Mouse (Mus musculus): ENCODE measurements at regions not wholly inside any gene's neighbourhood (a gene's known extent, or its start where the extent isn't known, plus 50 kb on each side); places are given as distances from the start of the nearest gene placed in this dataset.

- Histone ChIP-seq H3K36me3 (ENCODE audit: control insufficient read depth, insufficient read depth, low read length, poor library complexity, severe bottlenecking) (no peaks in the 10 kb centered on the region), H3K9me3 (ENCODE audit: control insufficient read depth, insufficient read depth, low read depth, low read length) (no peaks in the 10 kb centered on the region), H3K4me1 (ENCODE audit: control insufficient read depth in 2 of 2, insufficient read depth in 2 of 2, low read length in 2 of 2, poor library complexity in 1 of 2) (no peaks in the 10 kb centered on the region; a peak in 1 of 4 replicates), H3K27ac (ENCODE audit: insufficient read depth, low read depth, low read length, poor library complexity, severe bottlenecking) (no peak overlapping the region), H3K9ac (ENCODE audit: insufficient read depth, low read depth, low read length, poor library complexity, severe bottlenecking) (no peak overlapping the region), H3K4me3 (ENCODE audit: insufficient read depth in 1 of 2, low read depth in 1 of 2, low read length in 2 of 2, poor library complexity in 1 of 2, severe bottlenecking in 1 of 2) (no peak overlapping the region)
- in situ Hi-C loops (cut with MboI; ENCODE audit: low sequenced_read_pairs in 2 of 2, unreplicated experiment in 2 of 2) = no loop called here
- no peak for DNase-seq (ENCODE audit: low read depth, low spot score)
- TF ChIP-seq MAFK (IDR thresholded peaks at IDR 0.05; ENCODE audit: insufficient read depth, low read depth, low read length) (no peak), HCFC1 (IDR thresholded peaks at IDR 0.05; ENCODE audit: borderline replicate concordance, insufficient read depth, low read length) (no peak), CHD2 (IDR thresholded peaks at IDR 0.05; ENCODE audit: low read depth, low read length) (no peak), ZC3H11A (IDR thresholded peaks at IDR 0.05; ENCODE audit: borderline replicate concordance, low read depth, low read length) (no peak)
Observed at GRCm38 (mm10) chr11:84671585-84671984, 146.2 kb upstream of the Lhx1 start.

GRCm38 (mm10) chr11:84667711-84668110 lies 142.4 kb upstream of the Lhx1 start:
- Histone ChIP-seq H3K4me1 (ENCODE audit: control insufficient read depth in 2 of 2, insufficient read depth in 2 of 2, low read length in 2 of 2, poor library complexity in 1 of 2) (no peaks in the 10 kb centered on the region), H3K4me3 (ENCODE audit: insufficient read depth in 1 of 2, low read depth in 1 of 2, low read length in 2 of 2, poor library complexity in 1 of 2, severe bottlenecking in 1 of 2) (no peak overlapping the region), H3K36me3 (ENCODE audit: control insufficient read depth, insufficient read depth, low read length, poor library complexity, severe bottlenecking) (no peaks in the 10 kb centered on the region), H3K9me3 (ENCODE audit: control insufficient read depth, insufficient read depth, low read depth, low read length) (no peaks in the 10 kb centered on the region), H3K9ac (ENCODE audit: insufficient read depth, low read depth, low read length, poor library complexity, severe bottlenecking) (no peak overlapping the region), H3K27ac (ENCODE audit: insufficient read depth, low read depth, low read length, poor library complexity, severe bottlenecking) (no peak overlapping the region)
- TF ChIP-seq ZC3H11A (IDR thresholded peaks at IDR 0.05; ENCODE audit: borderline replicate concordance, low read depth, low read length) (no peak), ZNF384 (IDR thresholded peaks at IDR 0.05; ENCODE audit: low read depth, low read length) (no peak), HCFC1 (IDR thresholded peaks at IDR 0.05; ENCODE audit: borderline replicate concordance, insufficient read depth, low read length) (no peak), MAFK (IDR thresholded peaks at IDR 0.05; ENCODE audit: insufficient read depth, low read depth, low read length) (no peak), CHD2 (IDR thresholded peaks at IDR 0.05; ENCODE audit: low read depth, low read length) (no peak)
- no peak for DNase-seq (ENCODE audit: low read depth, low spot score)
- in situ Hi-C loops (cut with MboI; ENCODE audit: low sequenced_read_pairs in 2 of 2, unreplicated experiment in 2 of 2) = no loop called here

GRCm38 (mm10) chr11:84664258-84664657 lies 138.9 kb upstream of the Lhx1 start:
- H3K4me3 ChIP-seq (ENCODE audit: insufficient read depth in 1 of 2, low read depth in 1 of 2, low read length in 2 of 2, poor library complexity in 1 of 2, severe bottlenecking in 1 of 2) = no peak overlapping the region
- TF ChIP-seq MAFK (IDR thresholded peaks at IDR 0.05; ENCODE audit: insufficient read depth, low read depth, low read length) (no peak), ZNF384 (IDR thresholded peaks at IDR 0.05; ENCODE audit: low read depth, low read length) (no peak), ZC3H11A (IDR thresholded peaks at IDR 0.05; ENCODE audit: borderline replicate concordance, low read depth, low read length) (no peak), CHD2 (IDR thresholded peaks at IDR 0.05; ENCODE audit: low read depth, low read length) (no peak), HCFC1 (IDR thresholded peaks at IDR 0.05; ENCODE audit: borderline replicate concordance, insufficient read depth, low read length) (no peak)
- no peaks in the 10 kb centered on the region for H3K36me3 ChIP-seq (ENCODE audit: control insufficient read depth, insufficient read depth, low read length, poor library complexity, severe bottlenecking)
- in situ Hi-C loops (cut with MboI; ENCODE audit: low sequenced_read_pairs in 2 of 2, unreplicated experiment in 2 of 2) = no loop called here
- no peak overlapping the region for H3K9ac ChIP-seq (ENCODE audit: insufficient read depth, low read depth, low read length, poor library complexity, severe bottlenecking)
- H3K27ac ChIP-seq (ENCODE audit: insufficient read depth, low read depth, low read length, poor library complexity, severe bottlenecking) = no peak overlapping the region
- no peaks in the 10 kb centered on the region for H3K4me1 ChIP-seq (ENCODE audit: control insufficient read depth in 2 of 2, insufficient read depth in 2 of 2, low read length in 2 of 2, poor library complexity in 1 of 2)
- no peaks in the 10 kb centered on the region for H3K9me3 ChIP-seq (ENCODE audit: control insufficient read depth, insufficient read depth, low read depth, low read length)
- DNase-seq (ENCODE audit: low read depth, low spot score) = no peak

GRCm38 (mm10) chr11:84661981-84662380 lies 136.6 kb upstream of the Lhx1 start:
- H3K9me3 ChIP-seq (ENCODE audit: control insufficient read depth, insufficient read depth, low read depth, low read length) = no peaks in the 10 kb centered on the region
- no peak for TF ChIP-seq CHD2 (IDR thresholded peaks at IDR 0.05; ENCODE audit: low read depth, low read length)
- no peak for TF ChIP-seq ZNF384 (IDR thresholded peaks at IDR 0.05; ENCODE audit: low read depth, low read length)
- no peak for TF ChIP-seq MAFK (IDR thresholded peaks at IDR 0.05; ENCODE audit: insufficient read depth, low read depth, low read length)
- TF ChIP-seq HCFC1 (IDR thresholded peaks at IDR 0.05; ENCODE audit: borderline replicate concordance, insufficient read depth, low read length) = no peak
- TF ChIP-seq ZC3H11A (IDR thresholded peaks at IDR 0.05; ENCODE audit: borderline replicate concordance, low read depth, low read length) = no peak

GRCm38 (mm10) chr11:84660877-84661276 lies 135.5 kb upstream of the Lhx1 start:
- TF ChIP-seq ZC3H11A (IDR thresholded peaks at IDR 0.05; ENCODE audit: borderline replicate concordance, low read depth, low read length) = no peak
- TF ChIP-seq CHD2 (IDR thresholded peaks at IDR 0.05; ENCODE audit: low read depth, low read length) = no peak
- no peak for TF ChIP-seq MAFK (IDR thresholded peaks at IDR 0.05; ENCODE audit: insufficient read depth, low read depth, low read length)
- TF ChIP-seq HCFC1 (IDR thresholded peaks at IDR 0.05; ENCODE audit: borderline replicate concordance, insufficient read depth, low read length) = no peak
- TF ChIP-seq ZNF384 (IDR thresholded peaks at IDR 0.05; ENCODE audit: low read depth, low read length) = no peak
- no peaks in the 10 kb centered on the region for H3K36me3 ChIP-seq (ENCODE audit: control insufficient read depth, insufficient read depth, low read length, poor library complexity, severe bottlenecking)
- no peaks in the 10 kb centered on the region for H3K4me1 ChIP-seq (ENCODE audit: control insufficient read depth in 2 of 2, insufficient read depth in 2 of 2, low read length in 2 of 2, poor library complexity in 1 of 2)
- H3K27ac ChIP-seq (ENCODE audit: insufficient read depth, low read depth, low read length, poor library complexity, severe bottlenecking) = no peak overlapping the region
- no peak overlapping the region for H3K4me3 ChIP-seq (ENCODE audit: insufficient read depth in 1 of 2, low read depth in 1 of 2, low read length in 2 of 2, poor library complexity in 1 of 2, severe bottlenecking in 1 of 2)
- DNase-seq (ENCODE audit: low read depth, low spot score) = no peak
- in situ Hi-C loops (cut with MboI; ENCODE audit: low sequenced_read_pairs in 2 of 2, unreplicated experiment in 2 of 2) = no loop called here
- H3K9ac ChIP-seq (ENCODE audit: insufficient read depth, low read depth, low read length, poor library complexity, severe bottlenecking) = no peak overlapping the region
- no peaks in the 10 kb centered on the region for H3K9me3 ChIP-seq (ENCODE audit: control insufficient read depth, insufficient read depth, low read depth, low read length)

More at GRCm38 (mm10) chr11:84661981-84662380, 136.6 kb upstream of the Lhx1 start:
- H3K27ac ChIP-seq (ENCODE audit: insufficient read depth, low read depth, low read length, poor library complexity, severe bottlenecking) = no peak overlapping the region
- H3K4me1 ChIP-seq (ENCODE audit: control insufficient read depth in 2 of 2, insufficient read depth in 2 of 2, low read length in 2 of 2, poor library complexity in 1 of 2) = no peaks in the 10 kb centered on the region
- no peaks in the 10 kb centered on the region for H3K36me3 ChIP-seq (ENCODE audit: control insufficient read depth, insufficient read depth, low read length, poor library complexity, severe bottlenecking)
- H3K9ac ChIP-seq (ENCODE audit: insufficient read depth, low read depth, low read length, poor library complexity, severe bottlenecking) = no peak overlapping the region
- H3K4me3 ChIP-seq (ENCODE audit: insufficient read depth in 1 of 2, low read depth in 1 of 2, low read length in 2 of 2, poor library complexity in 1 of 2, severe bottlenecking in 1 of 2) = no peak overlapping the region
- peak; percentile 62 for DNase-seq (ENCODE audit: low read depth, low spot score)
- in situ Hi-C loops (cut with MboI; ENCODE audit: low sequenced_read_pairs in 2 of 2, unreplicated experiment in 2 of 2) = no loop called here
